Mouse (Mus musculus) bone marrow macrophage, adult 2 months (primary cell): ENCODE measurements around the gene Tmem102.

Experiments used
- CTCF ChIP-seq: IDR thresholded peaks from 2 replicates; pipeline ENCODE4 v1.5.1; 2012; ENCODE audit warnings: low read depth, mild to moderate bottlenecking, low read length, moderate library complexity
- POLR2A ChIP-seq: IDR thresholded peaks from 2 replicates; pipeline ENCODE4 v1.6.1; 2012; ENCODE audit warnings: mild to moderate bottlenecking, low read depth, low read length, borderline replicate concordance

- TF ChIP-seq CTCF, result no peak
- TF ChIP-seq POLR2A, result no peak
These were observed 14.0 kb downstream of the Tmem102 start for GRCm38 (mm10) chr11:69791420-69791819.
